Mouse (Mus musculus) adrenal gland, adult 2 months (tissue): ENCODE results near the gene Myo1c. TPM values are rescaled to one million over a fixed set of nuclear protein-coding genes. Genes with fewer than 3 reads are reported as not detected.

Source experiments
- DNase-seq: peaks from one replicate; pipeline ENCODE4 v3.0.0; 2021
- long read RNA-seq: library from polyadenylated mRNA; stranded (forward); transcript quantifications from one replicate; pipeline ENCODE4 v2.0.0, GENCODE M21; 2021
- polyA plus RNA-seq: library from polyadenylated mRNA; depleted of rRNA; stranded (reverse); fragments of >200 nt; gene quantifications from 2 replicates; pipeline ENCODE4 v1.2.3, GENCODE M21; 2012; rRNA removed
- total RNA-seq, 2 experiments: library from RNA; stranded (reverse); gene quantifications; 2 replicates each; pipeline ENCODE4 v1.2.3; 2021

Gene Myo1c
- total RNA-seq: 100 to 1,000 TPM; 136 to 174 TPM
- polyA plus RNA-seq: 74.7 and 101 TPM in 2 replicates
- long read RNA-seq, full-length matches to known transcripts: 55 of 89 reads
- long read RNA-seq, partial matches to known transcripts: 21 of 89 reads
- long read RNA-seq, other reads (novel, unspliced or antisense): 13 of 89 reads

DNA sequence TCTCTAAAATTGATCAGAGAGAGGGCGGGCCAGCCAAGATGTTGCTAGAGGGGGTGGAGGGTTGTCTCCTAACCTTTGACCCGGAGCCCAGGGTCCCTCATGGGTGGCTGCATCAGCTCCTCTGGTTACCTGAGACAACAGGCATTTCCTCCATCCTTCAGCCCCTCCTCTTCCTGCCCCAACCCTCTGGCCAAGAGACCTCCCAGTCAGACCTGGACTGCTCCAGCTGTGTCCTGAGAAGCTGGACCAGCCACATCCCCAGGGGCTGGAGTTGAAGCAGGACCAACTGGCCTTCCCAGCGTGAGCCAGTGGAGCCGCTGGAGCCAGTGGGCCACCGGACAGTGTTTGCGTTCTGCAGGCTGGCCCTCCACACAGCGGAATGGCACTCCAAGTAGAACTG, at the start of gene Myo1c:
Gene Myo1c (plus strand): TSS at position 194 of the 400 bp plus-strand sequence.
- DNase-seq: peak; percentile 59

DNA sequence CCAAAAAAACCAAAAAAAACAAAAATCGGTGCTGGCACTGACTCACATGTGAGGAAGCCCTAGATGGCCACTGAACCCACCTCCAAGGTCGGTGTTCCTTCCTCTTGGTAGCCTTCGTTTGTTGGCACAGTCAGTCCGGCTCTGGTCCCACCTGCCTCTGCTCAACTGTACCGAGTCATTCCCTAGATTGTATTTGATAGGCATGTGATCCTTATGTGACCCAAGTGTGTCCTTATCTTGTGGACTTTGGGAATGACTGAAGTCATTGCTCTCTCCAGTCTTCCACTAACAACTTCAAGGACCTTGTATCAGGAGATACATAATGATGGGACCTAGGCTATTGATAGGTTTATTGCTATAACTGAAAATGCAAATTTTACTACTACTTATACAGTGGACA, 45.5 kb upstream of the Myo1c start:
- DNase-seq: no peak

DNA sequence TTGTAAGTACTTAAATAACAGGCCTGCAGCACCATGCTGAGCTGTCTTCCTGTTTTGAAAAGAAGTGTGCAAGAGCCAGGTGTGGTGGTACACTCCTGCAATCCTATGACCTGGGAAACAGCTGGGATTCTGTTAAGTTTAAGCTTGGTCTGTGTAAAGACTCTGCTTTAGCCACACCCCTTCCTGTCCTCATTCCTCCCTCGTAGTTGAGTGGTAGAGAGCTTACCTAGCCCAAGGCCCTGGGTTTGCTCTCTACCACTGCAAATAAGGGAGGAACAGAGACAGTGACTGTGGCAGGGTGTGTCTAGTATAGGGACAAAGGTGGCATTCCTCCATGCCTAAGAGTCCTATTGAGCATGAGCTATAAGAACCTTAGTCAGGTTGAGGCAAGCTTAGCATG, 45.0 kb upstream of the Myo1c start:
- DNase-seq: no peak

DNA sequence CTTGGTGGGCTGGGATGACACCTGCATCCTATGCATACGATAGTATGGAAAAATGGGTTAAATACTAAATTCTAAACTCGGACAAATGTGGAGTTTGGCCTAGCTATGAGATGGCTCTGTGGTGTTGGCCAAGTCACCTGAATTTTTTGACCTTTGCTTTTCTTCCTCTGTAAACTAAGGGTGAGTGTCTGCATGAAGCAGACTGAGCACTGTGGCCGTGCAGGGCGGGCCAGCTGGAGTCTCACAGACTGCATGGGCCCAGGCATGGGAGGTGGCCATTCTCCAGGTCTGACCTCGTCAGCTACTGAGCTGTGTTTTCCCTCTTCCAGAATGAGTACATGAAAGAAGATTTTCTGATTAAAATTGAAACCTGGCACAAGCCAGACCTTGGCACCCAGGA, 41.5 kb upstream of the Myo1c start:
- DNase-seq: no peak

DNA sequence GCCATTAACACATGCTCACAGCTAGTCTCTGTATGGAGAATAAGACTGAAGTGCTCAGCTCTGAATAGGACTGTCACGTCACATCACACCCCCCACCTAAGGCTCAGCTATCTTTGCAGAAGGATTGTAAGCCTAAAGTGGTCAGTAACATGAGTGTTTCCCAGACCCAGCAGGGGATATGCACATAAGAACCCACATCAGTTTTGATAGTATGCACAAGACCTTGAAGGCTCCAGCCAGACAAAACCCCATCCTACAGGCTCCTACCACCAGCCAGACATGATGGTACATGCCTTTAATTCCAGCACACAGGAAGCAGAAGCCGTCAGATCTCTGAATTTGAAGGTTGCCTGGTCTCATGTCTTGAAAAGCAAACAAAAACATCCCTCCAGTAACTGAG, 40.3 kb upstream of the Myo1c start:
- DNase-seq: no peak

DNA sequence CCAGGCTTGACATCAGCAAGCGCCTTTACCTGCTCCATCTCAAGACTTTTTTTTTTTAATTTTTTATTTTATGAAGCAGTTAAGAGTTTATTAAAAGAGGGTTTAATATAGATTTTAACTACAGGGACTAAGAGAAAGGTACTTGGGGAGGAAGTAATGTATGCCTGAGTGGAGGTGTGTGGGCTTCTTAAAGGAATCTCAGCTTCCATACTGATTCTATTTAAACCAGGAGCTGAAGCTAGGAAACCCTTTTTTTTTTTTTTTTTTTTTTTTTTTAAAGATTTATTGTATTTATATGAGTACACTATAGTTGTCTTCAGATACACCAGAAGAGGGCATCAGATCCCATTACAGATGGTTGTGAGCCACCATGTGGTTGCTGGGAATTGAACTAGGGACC, 35.5 kb upstream of the Myo1c start:
- no peak for DNase-seq

DNA sequence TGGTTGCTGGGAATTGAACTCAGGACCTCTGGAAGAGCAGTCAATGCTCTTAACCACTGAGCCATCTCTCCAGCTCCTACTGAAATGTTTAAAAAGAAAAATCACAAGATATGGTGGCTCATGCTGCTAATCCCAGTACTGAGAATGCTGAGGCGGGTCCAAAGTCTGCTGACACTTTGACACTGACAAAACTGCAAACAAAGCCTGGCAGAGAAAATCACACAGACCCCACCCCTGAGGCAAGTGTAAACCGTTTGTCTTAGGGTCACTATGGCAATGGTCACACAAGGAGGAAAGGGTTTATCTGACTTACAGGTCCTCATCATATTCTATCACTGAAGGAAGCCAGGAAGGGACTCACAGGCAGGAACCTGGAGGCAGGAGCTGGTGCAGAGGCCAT, 34.7 kb upstream of the Myo1c start:
- no peak for DNase-seq

DNA sequence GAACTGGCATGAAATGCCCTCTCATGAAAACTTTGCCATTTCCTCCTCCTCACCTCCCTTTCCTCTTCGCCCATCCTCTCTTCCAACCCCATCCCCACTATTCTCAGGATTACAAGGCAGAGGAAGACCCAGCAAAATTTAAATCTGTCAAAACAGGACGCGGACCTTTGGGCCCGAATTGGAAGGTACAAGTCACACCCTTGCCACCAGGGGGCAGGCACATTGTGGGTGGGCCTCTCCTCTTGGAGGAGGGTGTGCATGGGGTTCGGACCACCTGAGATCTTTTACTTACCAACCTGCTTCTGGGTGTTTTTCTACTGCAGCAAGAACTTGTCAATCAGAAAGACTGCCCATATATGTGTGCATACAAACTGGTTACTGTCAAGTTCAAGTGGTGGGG, 31.2 kb upstream of the Myo1c start:
- DNase-seq: no peak

DNA sequence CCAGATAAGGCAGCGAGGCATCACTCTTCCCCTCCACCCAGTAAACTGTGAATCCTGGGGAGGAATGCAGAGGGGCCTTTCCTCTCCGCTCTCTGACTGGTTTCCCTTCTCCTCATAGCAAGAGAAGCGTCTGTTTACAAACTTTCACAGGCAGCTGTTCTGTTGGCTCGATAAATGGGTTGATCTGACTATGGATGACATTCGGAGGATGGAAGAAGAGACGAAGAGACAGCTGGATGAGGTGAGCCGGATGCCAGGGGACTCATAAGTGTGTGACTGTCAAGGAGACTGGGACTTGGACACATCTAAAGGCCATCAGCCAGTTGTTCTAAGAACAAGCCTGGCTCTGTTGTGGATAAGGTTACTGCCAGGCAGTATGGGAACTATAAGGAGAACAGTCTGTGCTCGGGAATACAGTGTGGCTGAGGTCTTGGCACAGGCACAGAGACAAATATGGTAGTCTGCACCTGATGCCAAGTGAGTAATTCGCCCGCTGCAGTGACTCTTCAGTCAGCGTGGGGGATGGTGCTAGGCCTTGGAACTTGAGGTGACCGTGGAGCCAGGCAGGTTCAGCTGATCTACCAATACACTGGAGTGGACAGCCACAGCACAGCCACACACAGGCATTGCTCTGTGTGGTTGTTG, 30.0 kb upstream of the Myo1c start:
- DNase-seq: peak; percentile 90

DNA sequence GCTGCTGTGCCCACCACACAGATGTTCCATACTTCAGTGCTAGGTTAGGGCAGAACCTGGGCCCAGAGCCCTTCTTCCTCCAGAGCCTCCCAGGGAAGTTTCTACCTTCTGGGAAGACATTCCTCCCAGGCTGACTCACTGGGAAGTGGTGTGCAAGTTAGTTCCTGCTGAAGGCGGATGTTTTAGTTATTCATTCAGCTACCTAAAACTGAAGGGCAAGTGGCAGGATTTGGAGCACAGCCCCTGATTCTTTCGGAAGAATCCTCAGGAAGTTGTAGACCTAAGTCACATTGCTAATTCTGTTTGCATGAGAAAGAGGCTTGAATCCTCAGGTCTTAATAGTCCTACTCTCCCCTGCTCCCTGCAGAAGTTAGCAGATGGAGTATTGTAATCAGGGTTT, 28.9 kb upstream of the Myo1c start:
- DNase-seq: no peak

DNA sequence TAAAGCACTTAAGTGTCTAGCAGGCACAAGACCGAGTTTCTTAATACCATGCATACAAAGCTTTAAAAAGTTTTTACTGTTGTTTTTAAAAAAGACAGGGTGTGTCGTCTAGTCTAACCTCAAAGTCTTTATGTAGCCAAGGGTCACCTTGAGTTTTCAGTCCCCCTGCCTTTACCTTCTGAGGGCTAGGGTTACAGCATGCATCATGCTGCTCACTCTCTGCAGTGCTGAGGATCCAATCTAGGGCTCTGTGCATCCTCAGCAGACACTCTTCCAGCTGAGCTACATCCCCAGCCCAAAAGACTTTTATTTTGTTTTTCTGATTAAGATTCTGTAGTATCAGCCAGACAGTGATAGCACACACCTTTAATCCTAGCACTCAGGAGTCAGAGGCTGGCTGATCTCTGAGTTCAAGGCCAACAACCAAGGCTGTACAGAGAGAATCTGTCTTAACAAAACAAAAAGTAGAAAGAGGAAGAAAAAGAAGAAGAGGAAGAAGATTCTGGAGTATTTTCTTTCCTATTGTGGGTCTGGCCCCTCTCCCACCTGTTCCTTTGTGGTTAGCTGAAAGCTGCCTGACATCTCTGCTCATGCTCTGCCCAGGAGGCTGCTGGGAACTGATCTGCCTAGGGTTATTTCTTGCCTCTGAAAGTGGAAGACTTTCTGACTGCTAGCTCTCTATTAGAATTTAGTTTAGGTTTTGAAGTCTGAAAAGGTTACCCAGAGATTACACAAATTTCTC, 27.5 kb upstream of the Myo1c start:
- no peak for DNase-seq

DNA sequence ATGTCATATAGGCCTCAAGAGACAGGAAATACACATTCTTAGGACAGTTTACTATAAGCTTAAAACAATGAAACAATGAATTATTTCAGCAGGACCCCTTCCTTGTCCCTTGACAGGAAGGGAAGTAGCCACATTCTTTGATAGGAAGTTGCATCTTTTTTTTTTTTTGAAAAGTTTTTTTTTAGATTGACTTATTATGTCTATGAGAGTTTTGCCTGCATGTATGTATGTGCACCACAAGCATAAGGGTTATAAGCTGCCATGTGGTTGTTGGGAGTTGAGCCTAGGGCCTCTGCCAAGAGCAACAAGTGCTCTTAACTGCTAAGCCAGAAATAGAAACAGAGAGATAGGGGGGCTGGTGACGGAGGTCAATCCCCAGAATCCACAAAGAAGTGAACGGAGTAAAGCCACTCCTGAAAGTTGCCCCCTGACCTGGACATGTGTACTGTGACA, 26.2 kb upstream of the Myo1c start:
- no peak for DNase-seq

DNA sequence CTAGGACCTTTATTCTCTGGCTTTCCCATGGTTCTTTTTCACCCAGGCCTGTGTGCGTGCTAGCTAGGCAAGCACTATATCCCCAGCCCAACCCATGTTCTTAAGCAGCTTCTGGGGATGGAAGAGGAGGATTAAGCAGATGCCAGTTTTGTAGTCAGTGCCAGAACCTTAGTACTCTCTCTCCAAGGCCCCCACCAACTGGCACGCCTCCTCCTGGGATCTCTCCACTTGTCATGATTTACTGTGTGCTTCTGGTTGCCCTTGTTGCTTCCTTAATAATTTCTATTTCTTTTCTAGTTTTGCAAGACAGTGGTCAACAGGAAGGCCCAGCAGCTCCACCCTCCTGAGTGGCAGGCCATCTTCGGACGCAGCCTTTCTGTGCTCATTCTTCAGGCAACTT, 24.5 kb upstream of the Myo1c start:
- DNase-seq: peak; percentile 78

DNA sequence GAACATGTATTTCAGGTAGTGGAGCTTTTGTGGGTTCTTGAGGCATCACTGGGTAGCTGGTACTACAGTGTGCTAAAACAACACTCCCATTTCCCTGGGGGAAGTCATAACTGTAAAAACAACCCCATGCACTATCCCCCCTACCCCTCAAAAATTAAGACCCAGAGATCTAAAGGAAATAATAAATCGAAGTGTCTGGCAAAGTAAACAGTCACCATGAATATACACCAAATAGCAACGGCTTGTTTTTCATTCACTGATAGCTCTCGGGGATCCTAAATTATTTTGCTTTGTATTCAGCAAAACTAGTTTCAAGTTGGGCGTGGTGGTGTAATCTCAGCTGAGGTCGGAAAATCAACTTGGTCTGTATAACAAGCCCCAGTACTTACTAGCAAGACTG, 20.2 kb upstream of the Myo1c start:
- no peak for DNase-seq

DNA sequence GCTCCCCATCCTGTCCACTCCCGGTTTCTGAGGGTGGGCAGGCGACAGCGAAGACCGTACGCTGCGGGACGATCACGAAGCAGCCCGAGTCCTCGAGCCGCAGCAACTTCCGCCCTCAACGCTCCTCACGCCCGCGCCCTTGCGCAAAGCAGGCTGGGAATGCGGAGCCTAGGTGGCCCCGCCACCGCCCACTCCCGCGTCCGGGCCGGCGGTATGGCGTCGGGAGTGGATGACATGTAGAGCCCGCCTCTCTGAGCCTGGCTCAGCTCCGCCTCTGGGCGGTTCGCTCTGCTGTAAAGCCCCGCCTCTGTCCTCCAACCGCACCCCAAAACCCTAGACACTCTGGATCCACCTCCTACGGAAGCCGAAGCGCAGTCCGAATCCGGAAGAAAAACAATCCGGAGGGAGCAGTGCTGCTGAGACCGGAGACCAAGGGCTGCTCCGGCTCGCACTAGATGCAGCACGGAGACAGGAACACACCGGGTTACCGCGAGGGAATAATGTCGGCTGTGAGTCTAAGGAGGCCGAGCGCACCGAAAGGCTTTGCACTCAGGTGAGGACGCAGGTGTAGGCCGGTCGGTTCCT, 19.6 kb upstream of the Myo1c start, which contains the start of gene Inpp5k:
Gene Inpp5k (plus strand): TSS at position 344 of the 585 bp plus-strand sequence.
- peak; percentile 99 for DNase-seq

DNA sequence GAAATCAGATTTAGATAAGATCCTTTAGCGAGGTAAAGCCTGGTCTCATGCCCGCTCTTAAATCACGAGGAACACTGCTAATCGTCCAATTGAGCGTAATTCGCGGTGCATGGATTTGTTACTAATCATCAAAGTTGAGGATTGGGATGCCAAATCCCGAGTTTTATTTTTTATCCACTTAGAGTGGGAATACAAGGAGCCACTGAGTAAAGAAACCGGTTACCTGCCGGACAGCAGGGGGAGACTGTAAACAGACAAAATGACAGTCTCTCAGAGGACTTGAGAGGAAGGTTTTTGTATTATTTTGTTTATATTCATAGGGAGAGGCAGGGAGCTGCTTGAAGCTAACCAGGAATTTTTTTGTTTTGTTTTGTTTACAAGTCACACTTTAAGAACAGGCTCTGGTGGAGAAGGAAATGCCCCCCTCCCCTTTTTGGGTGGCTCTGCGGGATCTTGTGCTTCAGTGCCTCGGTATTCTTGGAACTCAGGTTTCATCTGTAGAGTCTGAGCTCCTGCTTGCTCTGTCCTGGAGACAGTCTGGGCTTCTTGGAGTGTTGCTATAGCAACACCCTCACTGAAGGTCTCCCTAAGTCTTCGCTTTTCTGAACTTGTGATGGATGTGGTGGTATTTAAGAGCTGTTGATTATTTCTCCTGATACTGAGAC, 18.6 kb upstream of the Myo1c start:
- DNase-seq: no peak

DNA sequence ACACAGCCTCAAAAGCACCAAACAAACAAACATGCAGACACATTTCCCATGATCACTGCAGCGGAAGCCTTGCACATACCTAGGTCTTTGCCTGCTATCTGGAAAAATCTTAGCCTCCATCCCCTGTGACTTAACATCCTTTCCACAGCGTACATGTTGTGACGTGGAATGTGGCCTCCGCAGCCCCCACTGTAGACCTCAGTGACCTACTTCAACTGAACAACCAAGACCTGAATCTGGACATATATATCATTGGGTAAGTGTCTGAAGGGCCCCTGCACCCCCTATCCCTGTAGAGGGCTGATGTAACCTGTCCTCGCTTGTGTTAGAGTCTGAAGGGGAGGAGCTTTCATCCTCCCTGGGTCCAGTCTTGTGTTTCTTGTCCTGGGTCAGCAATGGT, 17.4 kb upstream of the Myo1c start:
- no peak for DNase-seq

DNA sequence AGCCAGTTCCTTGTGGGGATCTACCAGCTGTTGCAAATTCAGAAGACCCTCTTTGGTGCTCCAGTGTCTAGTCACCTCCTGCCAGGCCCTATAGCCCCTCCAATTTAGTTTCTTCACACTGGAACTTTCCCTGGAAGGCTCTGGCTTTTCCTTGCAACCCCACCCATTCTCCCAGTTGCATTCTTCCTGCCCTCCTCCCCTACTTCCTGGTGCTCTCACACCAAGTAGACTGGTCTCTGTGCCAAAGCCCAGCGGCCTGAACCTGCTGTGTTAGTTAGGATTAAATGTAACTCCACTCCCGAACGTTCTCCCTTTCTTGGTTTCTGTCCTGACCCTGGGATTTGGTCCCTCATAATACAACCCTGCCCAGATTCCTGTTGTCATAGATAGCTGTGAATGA, 15.5 kb upstream of the Myo1c start:
- no peak for DNase-seq

DNA sequence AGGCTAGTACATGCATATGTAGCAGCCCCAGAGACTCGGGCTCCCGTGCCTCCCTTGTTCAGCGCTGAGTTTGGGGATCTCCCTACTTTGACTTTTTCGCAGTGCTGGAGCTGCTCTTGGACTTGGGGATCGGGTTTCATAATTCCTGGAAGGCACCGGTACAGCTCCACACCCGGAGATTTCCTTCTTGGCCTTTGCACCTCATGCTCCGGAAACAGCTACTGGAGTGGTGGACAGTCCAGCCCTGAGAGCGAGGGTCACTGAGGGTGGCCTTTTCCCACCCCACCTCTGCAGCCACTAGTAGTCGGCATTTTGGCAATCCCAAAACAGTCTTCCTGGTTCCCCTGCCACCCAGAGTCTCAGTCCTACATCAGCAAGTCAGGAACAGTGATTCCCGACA, 15.0 kb upstream of the Myo1c start:
- DNase-seq: no peak

DNA sequence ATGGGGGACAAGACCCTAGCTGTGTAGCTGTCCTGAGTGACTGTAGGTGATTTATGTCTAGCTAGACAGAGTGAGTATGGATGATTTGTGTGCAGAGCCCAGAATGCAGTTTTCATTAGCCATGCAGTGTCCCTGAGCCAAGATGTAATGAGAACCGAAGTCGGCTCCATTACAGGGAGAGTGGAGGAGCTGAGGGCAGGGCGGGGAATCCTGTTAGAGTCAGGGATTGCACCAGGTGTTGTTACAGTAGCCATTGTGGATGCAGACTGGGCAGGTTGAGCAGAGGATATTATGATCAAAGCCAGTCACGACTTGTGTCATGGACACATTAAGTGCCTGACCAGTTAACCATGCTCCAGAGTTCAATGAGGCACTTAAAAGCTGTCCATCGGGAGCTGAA, 7.0 kb upstream of the Myo1c start:
- DNase-seq: no peak

DNA sequence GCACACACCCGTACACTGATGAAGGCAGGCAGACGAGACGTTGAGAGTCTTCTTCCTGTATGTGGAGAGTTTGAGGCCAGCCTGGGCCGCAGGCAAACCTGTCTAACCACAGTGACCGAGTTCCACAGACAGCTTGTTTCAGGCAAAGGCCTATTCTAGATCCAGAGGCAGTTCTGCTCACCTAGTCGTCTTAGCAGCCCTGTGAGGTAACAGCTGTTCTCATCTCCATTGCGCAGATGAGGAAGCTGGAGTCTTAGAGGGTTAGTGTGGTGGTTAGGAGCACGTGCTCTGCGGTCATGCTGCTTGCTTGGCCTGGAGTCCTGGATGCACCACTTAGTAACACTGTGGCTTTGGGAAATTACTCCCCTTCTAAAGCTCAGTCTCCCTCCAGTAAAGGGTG, 5.6 kb upstream of the Myo1c start:
- DNase-seq: no peak

DNA sequence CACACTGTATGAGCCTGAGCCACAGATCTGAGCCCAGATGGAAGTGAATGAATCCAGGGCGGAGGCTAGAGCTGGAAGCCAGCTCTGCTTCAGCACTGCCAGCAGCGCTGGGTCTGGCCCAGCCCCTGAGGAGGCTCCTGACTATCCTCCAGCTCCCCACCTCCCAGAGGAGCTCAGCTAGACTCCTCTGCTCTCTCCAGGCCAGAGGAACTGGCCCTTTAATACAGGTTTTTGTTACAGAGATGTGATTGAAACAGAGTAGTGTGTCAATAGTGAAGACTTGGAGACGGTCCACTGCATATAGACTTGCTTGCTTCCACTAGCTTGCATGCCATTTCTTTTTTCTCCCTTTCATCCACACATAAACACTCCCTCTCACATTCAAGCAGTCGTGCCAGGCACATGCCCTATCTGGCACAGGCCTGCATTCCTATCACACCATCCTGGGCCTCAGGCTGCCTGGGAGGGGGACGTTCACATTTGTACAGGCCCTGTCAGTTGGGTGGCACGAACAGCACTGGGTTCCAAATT, 2.6 kb upstream of the Myo1c start:
- no peak for DNase-seq
